Comparison of ENCODE assay signal across 14 mouse cellular contexts in the genomic region with DNA sequence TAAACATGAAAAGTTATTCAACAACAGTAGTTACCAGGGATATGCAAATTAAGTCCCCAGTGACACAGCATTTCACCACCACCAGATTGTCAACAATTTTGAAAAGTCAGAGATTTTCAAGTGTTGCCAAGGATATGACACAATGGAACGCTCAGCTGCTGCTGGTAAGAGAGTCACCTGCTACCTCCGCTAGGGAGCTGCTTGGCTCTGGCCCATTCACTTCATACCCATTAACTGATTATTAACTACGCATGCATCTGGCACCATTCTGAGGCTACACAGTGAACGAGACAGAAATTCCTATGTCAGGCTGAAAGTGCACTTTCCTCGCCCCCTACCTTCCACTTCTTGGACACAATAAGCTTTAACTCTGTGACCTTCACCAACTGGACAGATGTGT.
DNase-seq lines count a peak whose midpoint lies in the region; ATAC-seq and TF ChIP-seq lines count a peak whose summit lies in the region.
"Had no signal": no experiment of that assay in that cellular context is flagged by ENCODE, and none has a peak within 500 bp of the region (broad histone marks: within the 10 kb centered on the region; RNA-seq: fewer than 3 reads in every experiment).

No protein-coding gene starts in this region.

- no peak; the same call in 1 of the 2 replicates for TF ChIP-seq CTCF in kidney, adult 2 months (conservative IDR thresholded peaks at IDR 0.05; ENCODE audit: insufficient read depth, insufficient read length, low read depth, low read length)

- no peak for DNase-seq in cerebellum, adult 11 months
- peak; percentile 45 for DNase-seq in midbrain, embryonic 14.5 days
- no peak for DNase-seq in midbrain, embryonic 11.5 days (ENCODE audit: low spot score, missing footprints)
- DNase-seq in kidney, adult 2 months, result peak; percentile 80
- no peak for DNase-seq in layer of hippocampus, postnatal 10 days (ENCODE audit: low spot score in 2 of 2)
- DNase-seq in gastrocnemius, postnatal 14 days, result no peak

- peak; percentile 64 for ATAC-seq in cerebellum, adult (ENCODE audit: insufficient number of reproducible peaks, low FRiP score, low TSS enrichment)
- no peak for ATAC-seq in midbrain, embryonic 14.5 days (ENCODE audit: low FRiP score, low TSS enrichment)
- no peak for ATAC-seq in midbrain, embryonic 11.5 days (ENCODE audit: low FRiP score)
- ATAC-seq in neural tube, embryonic 14.5 days (ENCODE audit: low read depth), result peak; percentile 91
- ATAC-seq: activated CD4-positive, CD25-positive, alpha-beta regulatory T cell, adult 4 months had no signal

- intact Hi-C loops in gastrocnemius, postnatal 14 days (cut with DNase I; ENCODE audit: low total_unique reads), result no loop called here

- no peaks in the 10 kb centered on the region for H3K27me3 ChIP-seq in midbrain, embryonic 14.5 days (ENCODE audit: control insufficient read depth, insufficient read depth, low read length)
- no peaks in the 10 kb centered on the region for H3K27me3 ChIP-seq in midbrain, embryonic 11.5 days (ENCODE audit: control insufficient read depth, insufficient read depth, low read length)
- H3K27me3 ChIP-seq in kidney, adult 2 months (replicated peaks; ENCODE audit: control insufficient read depth, insufficient read depth, low read length), result no peaks in the 10 kb centered on the region
- no peaks in the 10 kb centered on the region for H3K27me3 ChIP-seq in neural tube, embryonic 14.5 days (ENCODE audit: control insufficient read depth, insufficient read depth, low read length)
- H3K27me3 ChIP-seq: limb, embryonic 13.5 days; lung, embryonic 15.5 days had no signal

- H3K4me1 ChIP-seq in midbrain, embryonic 14.5 days (ENCODE audit: control insufficient read depth, insufficient read depth, low read length), result no peaks in the 10 kb centered on the region
- H3K4me1 ChIP-seq in midbrain, embryonic 11.5 days (ENCODE audit: control insufficient read depth, insufficient read depth, low read length), result no peaks in the 10 kb centered on the region
- peaks cover 6% of the 10 kb centered on the region; the same call in 1 of the 2 replicates for H3K4me1 ChIP-seq in kidney, adult 2 months (ENCODE audit: control insufficient read depth, insufficient read depth, low read length)
- no peaks in the 10 kb centered on the region for H3K4me1 ChIP-seq in neural tube, embryonic 14.5 days (ENCODE audit: control insufficient read depth, insufficient read depth, low read length)
- H3K4me1 ChIP-seq: limb, embryonic 13.5 days; lung, embryonic 15.5 days had no signal

- H3K9me3 ChIP-seq in midbrain, embryonic 14.5 days (ENCODE audit: control insufficient read depth, low read length), result no peaks in the 10 kb centered on the region
- H3K9me3 ChIP-seq in midbrain, embryonic 11.5 days (ENCODE audit: control insufficient read depth, low read length), result no peaks in the 10 kb centered on the region
- no peaks in the 10 kb centered on the region for H3K9me3 ChIP-seq in neural tube, embryonic 14.5 days (ENCODE audit: control insufficient read depth, low read length)
- H3K9me3 ChIP-seq: limb, embryonic 13.5 days; lung, embryonic 15.5 days had no signal

- WGBS in midbrain, embryonic 14.5 days, result 62% methylated on average over 5 of the region's 5 CpGs
- 76% methylated on average over 5 of the region's 5 CpGs for WGBS in midbrain, embryonic 11.5 days
- WGBS in kidney, adult 2 months, result 32% methylated on average over 5 of the region's 5 CpGs
- WGBS in neural tube, embryonic 14.5 days, result 36% methylated on average over 5 of the region's 5 CpGs

- no peaks in the 10 kb centered on the region for H3K36me3 ChIP-seq in midbrain, embryonic 14.5 days (ENCODE audit: control insufficient read depth, insufficient read depth, low read length)
- H3K36me3 ChIP-seq in midbrain, embryonic 11.5 days (ENCODE audit: control insufficient read depth, insufficient read depth, low read length), result no peaks in the 10 kb centered on the region
- no peaks in the 10 kb centered on the region for H3K36me3 ChIP-seq in kidney, adult 2 months (ENCODE audit: control insufficient read depth, insufficient read depth, low read length)
- H3K36me3 ChIP-seq in neural tube, embryonic 14.5 days (ENCODE audit: control insufficient read depth, insufficient read depth, low read length), result no peaks in the 10 kb centered on the region
- H3K36me3 ChIP-seq: G1E; limb, embryonic 13.5 days; lung, embryonic 15.5 days had no signal

- H3K4me3 ChIP-seq in midbrain, embryonic 14.5 days (replicated peaks; ENCODE audit: low read depth, low read length), result no peak overlapping the region
- no peak overlapping the region for H3K4me3 ChIP-seq in midbrain, embryonic 11.5 days (ENCODE audit: low read depth, low read length)
- H3K4me3 ChIP-seq in kidney, adult 2 months (ENCODE audit: insufficient read depth, low read depth, low read length), result no peak overlapping the region
- no peak overlapping the region for H3K4me3 ChIP-seq in neural tube, embryonic 14.5 days (ENCODE audit: low read depth, low read length)
- H3K4me3 ChIP-seq: erythroblast, embryonic 14.5 days; limb, embryonic 13.5 days; lung, embryonic 15.5 days; myocyte had no signal

- no peak overlapping the region for H3K4me2 ChIP-seq in midbrain, embryonic 14.5 days (ENCODE audit: low read length)
- H3K4me2 ChIP-seq in midbrain, embryonic 11.5 days, result no peak overlapping the region
- H3K4me2 ChIP-seq in neural tube, embryonic 14.5 days (ENCODE audit: low read depth, low read length), result no peak overlapping the region
- H3K4me2 ChIP-seq: limb, embryonic 13.5 days; lung, embryonic 15.5 days had no signal

- no peak overlapping the region for H3K27ac ChIP-seq in midbrain, embryonic 14.5 days (replicated peaks; ENCODE audit: low read depth, low read length)
- no peak overlapping the region for H3K27ac ChIP-seq in midbrain, embryonic 11.5 days (ENCODE audit: low read depth, low read length)
- no peak overlapping the region for H3K27ac ChIP-seq in kidney, adult 2 months (ENCODE audit: insufficient read depth, low read depth, low read length)
- no peak overlapping the region for H3K27ac ChIP-seq in neural tube, embryonic 14.5 days (ENCODE audit: low read depth, low read length)
- H3K27ac ChIP-seq: limb, embryonic 13.5 days; lung, embryonic 15.5 days had no signal

- no peak overlapping the region for H3K9ac ChIP-seq in midbrain, embryonic 14.5 days (replicated peaks; ENCODE audit: low read length)
- no peak overlapping the region for H3K9ac ChIP-seq in midbrain, embryonic 11.5 days (ENCODE audit: low read length)
- no peak overlapping the region for H3K9ac ChIP-seq in neural tube, embryonic 14.5 days (replicated peaks; ENCODE audit: low read depth, low read length)
- H3K9ac ChIP-seq: limb, embryonic 13.5 days; lung, embryonic 15.5 days had no signal

- no peak for TF ChIP-seq POLR2A in kidney, adult 2 months (IDR thresholded peaks at IDR 0.05; ENCODE audit: low read depth, low read length)

Comparison
In these comparisons a context has a peak if more than half of its experiments do, and no peak if none do; other contexts are left out.
1. DNase-seq: peak in midbrain, embryonic 14.5 days (single experiment) and kidney, adult 2 months (single experiment); none in cerebellum, adult 11 months (single experiment), midbrain, embryonic 11.5 days (single experiment), layer of hippocampus, postnatal 10 days (0 of 2) and gastrocnemius, postnatal 14 days (single experiment).
2. ATAC-seq: peak in cerebellum, adult (single experiment) and neural tube, embryonic 14.5 days (single experiment); none in midbrain, embryonic 14.5 days (single experiment) and midbrain, embryonic 11.5 days (single experiment).